Mouse (Mus musculus): Measurements from ENCODE around the gene Olfr99.

DNA sequence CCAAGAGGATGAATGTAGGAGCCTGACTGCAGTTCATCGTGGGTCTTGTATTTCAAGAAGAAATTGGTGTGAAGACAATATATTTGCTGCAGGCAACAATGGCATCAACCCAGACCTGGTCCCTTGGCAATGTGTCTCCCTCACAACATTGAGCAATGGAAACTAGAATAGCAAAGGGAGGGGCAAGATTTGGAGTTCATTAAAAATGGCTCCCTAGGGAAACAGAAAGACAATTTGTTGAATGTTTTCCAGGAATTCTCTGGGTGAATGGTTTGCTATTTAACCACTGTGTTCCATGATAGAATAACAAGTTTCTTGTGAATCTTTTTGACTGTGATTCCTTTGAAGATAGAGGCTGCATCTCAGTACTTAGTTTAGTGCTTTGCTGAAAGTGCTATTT, 19.6 kb downstream of the Olfr99 start, which contains the start of gene Olfr98:
- TF ChIP-seq POLR2AphosphoS5 (IDR thresholded peaks at IDR 0.05; ENCODE audit: insufficient replicate concordance, low read depth, low read length): no peak
- TF ChIP-seq CTCF (IDR thresholded peaks at IDR 0.05; ENCODE audit: low read depth, low read length): no peak

Measured in G1E (cell line).